Mouse (Mus musculus): ENCODE data around the gene Tepsin.

- TF ChIP-seq EP300 (IDR thresholded peaks at IDR 0.05; ENCODE audit: low read depth) (no peak), CTCF (IDR thresholded peaks at IDR 0.05; ENCODE audit: low read depth) (no peak)
Observed at GRCm38 (mm10) chr11:120045839-120046552, 52.5 kb downstream of the Tepsin start.

Data from heart, postnatal 0 days (tissue).